Mouse (Mus musculus): Measurements from ENCODE around the gene Olfr874.
"Not testable (repeated sequence)": the region's sequence is repeated elsewhere in the genome, so short reads cannot be mapped to it uniquely, and the experiment has no call there.

Olfr874 gene

GRCm38 (mm10) chr9:37744806-37745205 lies at the start of gene Olfr874:
Gene Olfr874 (plus strand): TSS chr9:37745106.
- no peak for DNase-seq (ENCODE audit: low spot score)

GRCm38 (mm10) chr9:37716150-37716549 lies 28.8 kb upstream of the Olfr874 start, which contains the start of gene Olfr160:
Gene Olfr160 (minus strand): TSS chr9:37716250.
- no peak for DNase-seq (ENCODE audit: low spot score)

DNA sequence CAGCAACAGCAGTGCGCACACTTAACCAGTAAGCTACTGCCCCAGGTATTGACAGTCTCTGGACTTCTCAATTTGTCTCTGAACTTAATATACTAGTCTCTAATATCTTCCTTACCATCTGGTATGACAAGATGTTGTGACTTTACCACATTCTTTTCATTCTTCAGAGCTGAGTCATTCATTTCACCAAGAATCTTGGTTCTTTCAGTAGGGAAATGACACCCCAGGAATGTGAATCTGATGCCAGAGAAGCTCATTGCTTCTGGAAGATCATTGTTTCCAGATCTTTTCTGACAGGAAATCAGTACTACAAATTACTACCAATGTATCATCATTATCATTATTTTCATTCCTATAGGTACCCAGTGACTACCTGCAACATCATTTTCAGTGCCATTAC lies 10.6 kb upstream of the Olfr874 start:
- DNase-seq (ENCODE audit: low spot score) = no peak

- no peak for DNase-seq (ENCODE audit: low spot score)
Measured at GRCm38 (mm10) chr9:37750319-37751075, 5.6 kb downstream of the Olfr874 start.

DNA sequence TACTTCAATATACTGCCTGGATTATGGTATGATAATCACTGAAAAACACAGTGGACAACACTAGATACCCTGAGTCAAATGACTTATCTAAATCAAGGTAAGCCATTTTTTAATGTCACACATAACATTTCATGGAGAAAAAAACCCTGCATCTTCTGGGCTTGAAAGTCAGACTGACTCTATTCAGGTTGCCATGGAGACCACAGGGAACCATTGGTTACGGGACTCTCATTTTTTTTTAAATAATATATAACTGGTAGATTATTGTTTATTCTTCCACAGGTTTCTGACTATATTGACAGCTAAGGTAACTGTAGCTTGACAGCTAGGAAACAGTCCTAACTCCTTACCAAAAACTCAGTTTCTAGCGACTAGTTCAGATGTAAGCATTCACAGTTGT lies 6.6 kb downstream of the Olfr874 start:
- no peak for DNase-seq (ENCODE audit: low spot score)

DNA sequence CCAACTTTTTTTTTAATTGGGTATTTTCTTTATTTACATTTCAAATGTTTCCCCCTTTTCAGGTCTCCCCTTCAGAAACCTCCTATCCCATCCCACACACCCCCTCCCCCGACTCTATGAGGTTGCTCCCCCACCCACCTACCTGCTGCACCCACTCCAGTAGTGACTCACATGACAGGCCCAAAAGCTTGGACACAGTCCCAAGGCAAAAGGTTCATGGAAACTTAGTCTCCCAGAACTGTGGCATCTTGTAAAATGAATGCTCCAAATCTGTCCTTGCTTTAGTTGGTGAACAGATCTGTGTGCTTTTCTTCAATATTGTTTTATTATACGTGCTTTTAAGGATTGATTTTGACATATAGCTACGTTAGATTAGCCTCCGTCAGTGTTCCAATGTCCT lies 7.1 kb downstream of the Olfr874 start:
- DNase-seq (ENCODE audit: low spot score) = no peak

DNA sequence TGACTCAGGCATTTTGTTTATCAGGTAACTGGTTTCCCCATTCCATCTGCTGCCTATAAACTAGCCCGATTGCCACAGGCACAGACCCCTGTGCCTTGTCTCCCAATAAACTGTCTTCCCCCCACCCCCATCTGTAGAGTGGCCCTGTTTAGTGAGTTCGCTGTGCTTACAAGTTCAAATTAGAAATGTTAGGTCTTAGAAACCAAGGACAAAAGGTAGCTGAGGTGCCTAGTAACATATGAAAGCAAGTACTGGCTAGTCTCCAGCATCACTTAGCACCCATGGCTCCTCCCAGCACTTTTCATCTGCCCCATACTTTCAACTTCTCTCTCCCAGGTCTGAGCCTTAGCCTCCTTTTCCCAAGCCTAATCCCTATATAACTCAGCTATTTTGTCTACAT lies 16.8 kb downstream of the Olfr874 start:
- no peak for DNase-seq (ENCODE audit: low spot score)

- DNase-seq (ENCODE audit: low spot score) = no peak
Measured at GRCm38 (mm10) chr9:37762541-37762940, 17.6 kb downstream of the Olfr874 start.

DNA sequence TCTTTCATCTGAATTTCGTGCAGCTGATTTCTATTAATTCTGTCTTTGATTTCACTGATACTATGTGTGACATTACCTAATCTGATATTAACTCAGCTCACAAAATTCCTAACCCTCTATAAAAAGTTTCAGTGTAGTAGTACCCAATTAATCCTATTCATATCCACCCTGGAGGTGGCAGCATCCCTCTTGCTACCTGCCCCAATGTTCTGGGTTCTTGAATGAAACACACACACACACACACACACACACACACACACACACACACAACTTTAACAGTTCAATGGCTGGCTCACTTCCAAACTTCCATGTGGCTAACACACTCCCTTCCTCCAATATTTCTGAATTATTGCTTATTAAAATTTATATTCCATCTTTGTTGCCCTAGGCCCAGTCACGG lies 25.8 kb downstream of the Olfr874 start:
- DNase-seq (ENCODE audit: low spot score) = no peak

GRCm38 (mm10) chr9:37771759-37772158 lies 26.9 kb downstream of the Olfr874 start, which contains the start of gene Olfr875:
Gene Olfr875 (plus strand): TSS chr9:37771857.
- no peak for DNase-seq (ENCODE audit: low spot score)

- DNase-seq (ENCODE audit: low spot score) = no peak
Measured at GRCm38 (mm10) chr9:37782766-37783260, 37.9 kb downstream of the Olfr874 start.

GRCm38 (mm10) chr9:37783394-37784387 lies 38.8 kb downstream of the Olfr874 start:
- DNase-seq (ENCODE audit: low spot score) = not testable (repeated sequence)

- no peak for DNase-seq (ENCODE audit: low spot score)
Measured at GRCm38 (mm10) chr9:37786411-37786810, 41.5 kb downstream of the Olfr874 start.
